Mouse (Mus musculus): ENCODE measurements around the gene Zfp367.

GRCm38 (mm10) chr13:64186516-64186915 lies 33.5 kb upstream of the Zfp367 start:
- TF ChIP-seq CTCF (IDR thresholded peaks at IDR 0.05; ENCODE audit: borderline replicate concordance, insufficient read depth, low read length) (no peak), POLR2A (IDR thresholded peaks at IDR 0.05; ENCODE audit: low read depth, low read length) (no peak)
